Mouse (Mus musculus) adrenal gland, adult (tissue): ENCODE results near the gene Siva1.
A peak's percentile ranks its signal among the peaks of the same experiment; 100 is the strongest.

ENCODE experiments used
- DNase-seq, 2 experiments: peaks; one replicate each; pipeline ENCODE4 v3.0.0; 2022 to 2023; ENCODE audit warnings: low spot score in 1 of 2; ENCODE audit not compliant: inconsistent age in 2 of 2

Gene Siva1

GRCm38 (mm10) chr12:112644180-112644854 is at the start of gene Siva1:
Gene Siva1 (plus strand): TSS chr12:112644679.
- peak; percentile 99 to 100 for DNase-seq

GRCm38 (mm10) chr12:112594989-112595388 is 49.5 kb upstream of the Siva1 start:
- peak; percentile 56 to 79 for DNase-seq

- peak; percentile 78 to 85 for DNase-seq
Observed at GRCm38 (mm10) chr12:112595626-112596025, 48.9 kb upstream of the Siva1 start.

- peak in 1 of 2 experiments; percentile 71 for DNase-seq
Observed at GRCm38 (mm10) chr12:112596454-112596853, 48.0 kb upstream of the Siva1 start.

GRCm38 (mm10) chr12:112596891-112597500 is 47.5 kb upstream of the Siva1 start:
- DNase-seq = no peak

- DNase-seq = peak in 1 of 2 experiments; percentile 70
Observed at GRCm38 (mm10) chr12:112597618-112598017, 46.9 kb upstream of the Siva1 start.

- DNase-seq = peak in 1 of 2 experiments; percentile 39
Observed at GRCm38 (mm10) chr12:112599198-112599597, 45.3 kb upstream of the Siva1 start.

- DNase-seq = no peak
Observed at GRCm38 (mm10) chr12:112599942-112600611, 44.4 kb upstream of the Siva1 start.

- peak in 1 of 2 experiments; percentile 38 for DNase-seq
Observed at GRCm38 (mm10) chr12:112604022-112604421, 40.5 kb upstream of the Siva1 start.

GRCm38 (mm10) chr12:112604709-112605649 is 39.5 kb upstream of the Siva1 start:
- DNase-seq = peak in 1 of 2 experiments; percentile 62

GRCm38 (mm10) chr12:112605766-112606165 is 38.7 kb upstream of the Siva1 start:
- peak; percentile 80 to 93 for DNase-seq

- peak in 1 of 2 experiments; percentile 50 for DNase-seq
Observed at GRCm38 (mm10) chr12:112606998-112607397, 37.5 kb upstream of the Siva1 start.

- no peak for DNase-seq
Observed at GRCm38 (mm10) chr12:112609031-112609430, 35.4 kb upstream of the Siva1 start.

- DNase-seq = no peak
Observed at GRCm38 (mm10) chr12:112616668-112617067, 27.8 kb upstream of the Siva1 start.

GRCm38 (mm10) chr12:112617184-112617583 is 27.3 kb upstream of the Siva1 start:
- DNase-seq = peak in 1 of 2 experiments; percentile 66

GRCm38 (mm10) chr12:112617898-112618380 is 26.5 kb upstream of the Siva1 start:
- peak; percentile 76 to 89 for DNase-seq

- no peak for DNase-seq
Observed at GRCm38 (mm10) chr12:112618981-112619685, 25.3 kb upstream of the Siva1 start.

- DNase-seq = peak; percentile 77 to 88
Observed at GRCm38 (mm10) chr12:112619686-112620353, 24.7 kb upstream of the Siva1 start, which contains the start of gene Adssl1. Gene Adssl1 (plus strand): TSS chr12:112620045.

GRCm38 (mm10) chr12:112620354-112621061 is 24.0 kb upstream of the Siva1 start:
- DNase-seq = peak in 1 of 2 experiments; percentile 60
